Mouse (Mus musculus) ovary, adult 18-20 months (tissue): ENCODE data around the gene Fgl2.

Experiments
- DNase-seq: peaks from one replicate; pipeline ENCODE4 v3.0.0; 2022; ENCODE audit warnings: low spot score, mixed read lengths

Fgl2 gene

DNA sequence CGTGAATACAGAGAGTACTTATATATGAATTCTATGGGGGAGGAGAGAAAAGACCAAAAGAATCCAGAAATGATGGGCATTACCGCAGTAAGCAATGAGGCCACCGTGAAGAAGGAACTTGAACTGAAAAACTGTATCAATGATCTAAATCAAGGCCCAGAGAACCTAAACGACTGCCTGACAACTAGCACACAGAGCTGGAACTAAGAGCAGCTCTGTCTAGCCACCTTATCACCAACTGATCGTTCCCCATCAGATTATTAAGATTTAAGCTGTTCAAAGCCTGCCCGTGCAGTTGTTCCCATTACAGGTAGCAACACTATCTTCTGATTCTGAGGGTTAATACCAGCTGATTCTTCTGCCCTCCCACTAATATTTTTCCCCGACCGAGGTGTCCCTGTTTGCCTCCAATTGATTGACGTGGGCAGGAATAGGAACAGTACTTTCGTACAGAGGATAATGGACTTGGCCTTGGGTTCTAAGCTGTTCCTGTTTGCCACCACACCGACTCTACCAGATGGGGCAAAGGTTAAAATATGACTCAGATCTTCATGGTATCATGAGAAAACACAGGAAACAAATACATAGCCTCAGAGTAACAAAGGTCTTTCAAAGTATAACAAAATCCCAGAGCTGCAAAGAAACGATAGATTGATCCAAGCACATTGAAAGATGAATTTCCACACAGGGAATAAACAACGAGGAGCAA is 12.0 kb downstream of the Fgl2 start:
- DNase-seq, result no peak

DNA sequence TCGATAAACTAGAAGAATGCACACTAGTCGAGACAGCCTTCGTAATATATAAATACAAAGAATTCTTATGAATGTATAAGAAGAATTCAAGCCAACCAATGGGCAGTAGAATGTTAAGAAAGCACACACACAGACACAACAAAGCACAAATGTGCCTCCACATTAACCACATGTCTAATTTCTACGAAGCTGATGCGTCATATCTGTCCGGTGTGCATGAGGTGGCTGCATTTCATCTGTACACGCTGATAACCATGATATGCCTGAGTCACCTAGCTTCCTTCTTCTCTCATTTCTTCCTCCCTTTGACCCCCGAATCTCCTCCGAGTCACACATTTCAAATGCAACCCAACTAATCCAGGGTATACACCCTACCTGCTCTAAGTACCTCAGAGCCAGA is 12.5 kb downstream of the Fgl2 start:
- no peak for DNase-seq

DNA sequence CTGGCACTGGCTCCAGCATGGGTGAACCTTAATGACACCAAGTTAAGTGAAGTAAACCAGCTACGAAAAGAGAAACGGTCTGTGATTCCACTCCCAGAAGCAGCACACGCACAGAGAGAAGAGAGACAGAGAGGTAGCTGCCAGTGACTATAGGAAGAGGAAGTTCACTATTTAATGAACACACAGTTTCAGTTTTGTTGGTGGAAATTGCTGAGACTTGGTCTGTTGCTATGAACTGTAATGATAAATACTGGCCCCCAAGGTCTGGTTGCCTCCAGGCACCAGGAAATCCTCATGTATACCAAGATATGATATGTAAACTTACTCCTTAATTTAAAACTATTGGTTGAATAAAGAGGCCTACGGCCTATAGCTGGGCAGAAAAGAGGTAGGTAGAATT is 14.0 kb downstream of the Fgl2 start:
- no peak for DNase-seq

- DNase-seq, result no peak
Observed at GRCm38 (mm10) chr5:21387340-21387739, 14.9 kb downstream of the Fgl2 start.

- DNase-seq, result no peak
Observed at GRCm38 (mm10) chr5:21388855-21389254, 16.4 kb downstream of the Fgl2 start.

DNA sequence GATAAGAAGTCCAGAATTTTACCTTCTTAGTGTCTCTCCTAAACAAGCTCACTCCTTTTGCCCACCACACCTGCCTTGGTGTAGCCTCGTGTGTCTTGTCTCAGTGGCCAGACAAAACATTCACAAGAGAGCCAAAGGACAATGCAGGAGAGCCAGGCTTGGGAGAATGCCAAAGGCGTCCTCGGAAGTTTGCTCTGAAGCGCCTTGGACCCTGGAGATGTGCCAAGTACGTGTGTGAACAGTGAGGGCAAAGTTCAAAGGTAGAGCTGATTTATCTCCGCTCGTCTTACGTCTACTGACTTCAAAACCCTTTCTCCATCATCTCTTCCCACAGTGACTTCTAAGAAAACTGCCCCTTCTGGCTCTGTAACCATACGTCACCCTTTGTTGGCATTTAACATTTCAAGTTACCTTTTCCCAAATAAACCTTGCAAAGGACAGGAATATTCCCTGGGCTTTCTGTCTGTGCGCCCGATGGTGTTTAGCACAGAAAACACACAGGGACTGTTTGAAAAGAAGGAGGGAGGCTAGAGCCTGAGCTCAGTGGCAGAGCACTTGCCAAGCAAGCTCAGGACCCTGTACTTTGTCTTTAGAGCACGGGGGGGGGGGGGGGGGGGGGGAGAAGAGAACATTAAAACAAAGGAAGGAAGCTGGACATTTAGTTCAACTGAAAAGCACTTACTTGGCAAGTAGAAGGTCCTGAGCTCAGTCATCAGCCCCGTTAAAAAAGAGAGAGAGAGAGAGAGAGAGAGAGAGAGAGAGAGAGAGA is 19.4 kb downstream of the Fgl2 start:
- no peak for DNase-seq

- no peak for DNase-seq
Observed at GRCm38 (mm10) chr5:21394562-21394961, 22.1 kb downstream of the Fgl2 start.

GRCm38 (mm10) chr5:21395205-21395840 is 22.9 kb downstream of the Fgl2 start:
- no peak for DNase-seq

- no peak for DNase-seq
Observed at GRCm38 (mm10) chr5:21411261-21411666, 38.8 kb downstream of the Fgl2 start.

DNA sequence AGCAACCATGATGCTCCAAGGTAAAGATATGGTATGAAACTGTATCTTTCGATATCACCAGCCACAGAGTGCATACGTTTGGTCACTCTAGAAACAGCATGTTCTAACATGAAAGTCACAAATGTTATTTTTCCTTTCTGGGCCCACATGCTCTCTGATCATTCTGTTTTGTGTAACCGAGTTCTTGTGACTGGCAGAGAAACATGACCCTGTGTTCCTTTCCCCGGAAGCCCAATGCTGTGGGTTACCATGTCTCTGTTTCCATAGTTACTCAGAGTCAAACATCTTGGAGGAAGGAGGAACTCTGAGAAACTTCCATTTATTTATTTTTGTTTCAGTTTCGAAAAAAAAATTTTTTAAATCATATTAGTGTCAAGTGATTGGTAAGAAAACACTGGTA is 39.6 kb downstream of the Fgl2 start:
- DNase-seq, result no peak

DNA sequence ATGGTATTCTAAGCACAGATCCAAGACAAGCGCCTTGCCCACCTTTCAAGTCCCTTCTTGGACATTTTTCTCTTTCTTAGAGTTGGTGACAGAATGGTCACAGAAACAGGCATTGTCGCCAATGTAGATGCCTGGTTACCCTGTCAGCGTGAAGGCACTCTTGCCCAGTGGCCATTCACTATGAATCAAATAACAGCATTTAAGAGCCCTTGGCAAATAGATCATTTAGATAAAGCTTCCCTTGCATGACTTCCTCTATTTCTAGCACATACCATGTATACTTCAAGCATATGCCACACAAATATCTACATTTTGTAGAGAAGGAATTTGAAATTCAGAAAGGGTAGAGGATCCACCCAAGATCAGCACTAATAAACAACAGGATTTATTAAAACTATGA is 40.9 kb downstream of the Fgl2 start:
- DNase-seq, result no peak

DNA sequence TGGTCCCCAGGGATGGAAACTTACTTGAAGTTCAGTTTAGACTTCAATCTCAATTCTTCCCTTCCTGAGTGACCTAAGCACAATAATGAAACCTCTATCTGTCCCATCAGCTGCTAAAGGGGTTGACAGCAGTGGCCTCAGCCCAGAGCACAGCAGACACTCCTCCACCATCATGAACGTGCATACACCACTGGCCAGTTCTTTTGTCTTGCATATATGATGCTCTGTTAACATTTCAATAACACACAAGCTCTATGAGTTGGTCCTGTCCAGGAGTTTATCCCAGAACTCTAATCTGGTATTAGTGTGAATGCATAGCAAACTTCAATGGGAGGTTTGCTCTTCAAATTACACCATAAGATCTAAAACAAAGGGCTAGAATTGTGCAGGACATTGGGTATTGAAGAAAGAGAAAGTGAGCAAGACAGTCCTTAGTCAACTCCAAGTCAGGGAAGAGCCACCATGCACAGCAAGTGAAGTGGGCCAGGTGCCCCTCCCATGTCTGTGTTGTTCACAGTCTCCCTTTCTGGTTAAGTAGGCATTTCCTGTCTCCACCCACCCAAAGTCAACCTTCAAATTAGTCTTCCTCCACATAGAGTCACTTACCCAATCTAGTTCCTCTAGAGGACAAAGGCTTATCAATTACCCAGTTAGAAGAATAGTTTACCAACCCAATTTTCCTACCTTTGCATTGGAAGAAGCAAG is 41.8 kb downstream of the Fgl2 start:
- DNase-seq, result no peak

DNA sequence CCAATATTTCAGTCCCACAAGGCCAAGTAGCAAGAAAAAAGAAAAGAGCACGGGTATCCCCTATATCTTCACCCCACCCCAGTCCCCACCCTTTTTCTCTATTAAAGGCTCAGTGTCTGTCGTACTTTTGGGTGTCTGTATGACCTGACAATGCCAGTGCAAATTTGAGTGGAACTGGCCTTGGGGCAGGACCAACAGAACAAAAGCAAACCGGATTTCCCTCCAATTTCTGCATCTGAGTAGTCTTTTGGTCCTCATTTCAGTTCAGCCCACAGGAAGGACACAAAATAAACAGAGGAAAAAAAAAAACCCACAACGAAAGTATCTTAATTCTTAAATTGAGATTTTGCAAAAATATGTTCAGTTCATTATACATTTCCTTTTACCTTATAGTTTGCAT is 46.2 kb downstream of the Fgl2 start:
- no peak for DNase-seq

DNA sequence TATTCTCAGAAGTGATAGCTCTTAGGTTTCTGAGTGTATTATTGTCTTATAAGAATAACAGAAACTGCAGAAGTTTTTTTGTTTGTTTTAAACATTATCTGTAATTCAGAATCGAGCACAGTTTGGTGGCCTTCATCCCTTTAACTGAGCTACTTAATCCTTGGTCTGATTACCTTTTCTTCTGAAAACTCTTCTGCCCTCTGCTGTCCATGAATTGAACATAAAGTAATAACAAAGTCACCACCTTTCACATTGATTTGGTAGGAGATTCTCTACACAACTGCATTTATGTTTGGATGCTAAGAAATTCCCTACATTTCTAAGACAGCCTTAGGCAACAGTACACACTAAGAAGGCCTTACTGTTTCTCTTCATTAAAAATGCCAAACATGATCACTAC is 48.2 kb downstream of the Fgl2 start:
- no peak for DNase-seq

- DNase-seq, result peak; percentile 96
Observed at GRCm38 (mm10) chr5:21424614-21425602, 52.5 kb downstream of the Fgl2 start, which contains the start of the genes Ccdc146 and Fam185a. TSS of gene Ccdc146 (minus strand) at chr5:21424677. TSS of gene Fam185a (plus strand) at chr5:21424958.

- no peak for DNase-seq
Observed at GRCm38 (mm10) chr5:21426666-21427065, 54.2 kb downstream of the Fgl2 start.
